Mouse (Mus musculus) thymus, adult 2 months (tissue): ENCODE measurements around the gene Sipa1l1. TPM values are rescaled to one million over a fixed set of nuclear protein-coding genes. Genes with fewer than 3 reads are reported as not detected.
"Not testable (repeated sequence)": the region's sequence is repeated elsewhere in the genome, so short reads cannot be mapped to it uniquely, and the experiment has no call there.

ENCODE experiments used
- DNase-seq: peaks from one replicate; pipeline ENCODE4 v3.0.0; 2021
- H3K27ac ChIP-seq: fragments of 200-500 bp; 2 replicates; pipeline ENCODE4 v1.5.1; 2012; ENCODE audit warnings: low read length, control low read depth; ENCODE audit not compliant: control insufficient read depth, insufficient read depth
- H3K27me3 ChIP-seq: fragments of 200-500 bp; 2 replicates; pipeline ENCODE4 v1.6.1; 2012; ENCODE audit warnings: mild to moderate bottlenecking, low read length, moderate library complexity, mixed read lengths; ENCODE audit not compliant: control insufficient read depth, insufficient read depth
- H3K36me3 ChIP-seq: fragments of 200-500 bp; 2 replicates; pipeline ENCODE4 v1.6.1; 2012; ENCODE audit warnings: mild to moderate bottlenecking, low read length, moderate library complexity; ENCODE audit not compliant: control insufficient read depth, insufficient read depth
- H3K4me1 ChIP-seq: fragments of 200-500 bp; replicated peaks from 2 replicates; pipeline ENCODE4 v1.6.1; 2012; ENCODE audit warnings: low read length; ENCODE audit not compliant: control insufficient read depth, insufficient read depth
- H3K4me3 ChIP-seq: fragments of 200-500 bp; 2 replicates; pipeline ENCODE4 v1.5.1; 2012; ENCODE audit warnings: mild to moderate bottlenecking, low read length, control low read depth, moderate library complexity; ENCODE audit not compliant: control insufficient read depth, insufficient read depth
- CTCF ChIP-seq: fragments of 200-500 bp; IDR thresholded peaks from 2 replicates; pipeline ENCODE4 v1.5.1; 2012; ENCODE audit warnings: mild to moderate bottlenecking, control low read depth, low read length, moderate library complexity, borderline replicate concordance; ENCODE audit not compliant: control insufficient read depth, poor library complexity, insufficient read depth; ENCODE audit errors: extremely low read depth
- POLR2A ChIP-seq: fragments of 200-500 bp; IDR thresholded peaks from 2 replicates; pipeline ENCODE4 v1.6.1; 2012; ENCODE audit warnings: mild to moderate bottlenecking, low read length, control low read depth, moderate library complexity; ENCODE audit not compliant: control insufficient read depth, poor library complexity, insufficient read depth; ENCODE audit errors: extremely low read depth
- WGBS: fragments of 180-500 bp; shearing (Covaris S2); methylation state at CpG from one replicate; pipeline ENCODE4 v1.1.7; 2018; 5-methylcytosine and 5-hydroxymethylcytosine counted together
- polyA plus RNA-seq: library from polyadenylated mRNA; depleted of rRNA; stranded (reverse); fragments of >200 nt; gene quantifications from 2 replicates; pipeline ENCODE4 v1.2.3, GENCODE M21; 2012

The Sipa1l1 gene
- polyA plus RNA-seq, 1 experiment: 43.7 TPM

DNA sequence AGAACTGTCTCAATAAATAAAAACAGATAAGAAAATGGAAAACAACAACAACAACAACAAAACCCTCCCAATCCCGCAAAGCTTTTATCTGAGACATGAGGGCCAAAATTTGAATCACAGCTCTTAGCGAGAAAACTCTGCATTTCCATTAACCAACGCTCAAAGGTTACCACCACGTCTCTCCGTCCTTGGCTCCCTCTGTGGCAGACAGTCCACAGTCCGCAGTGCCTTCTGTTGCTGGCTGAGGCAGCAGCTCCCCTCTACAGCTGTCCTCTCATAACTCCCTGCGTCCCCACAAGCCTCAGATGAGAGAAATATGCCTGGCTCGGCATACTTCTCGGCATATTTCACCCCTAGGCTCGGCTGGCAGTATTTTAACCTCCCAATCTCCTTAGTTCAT, 306.9 kb downstream of the Sipa1l1 start:
- no peak overlapping the region for H3K27ac ChIP-seq
- no peak for DNase-seq
- no peak for TF ChIP-seq CTCF
- no peak for TF ChIP-seq POLR2A
- WGBS: 96% methylated on average over 10 of the region's 10 CpGs
- no peaks in the 10 kb centered on the region for H3K4me1 ChIP-seq
- no peaks in the 10 kb centered on the region for H3K27me3 ChIP-seq
- H3K36me3 ChIP-seq: no peaks in the 10 kb centered on the region
- no peak overlapping the region for H3K4me3 ChIP-seq

- no peaks in the 10 kb centered on the region for H3K36me3 ChIP-seq
- no peaks in the 10 kb centered on the region for H3K27me3 ChIP-seq
- WGBS: 69% methylated on average over 2 of the region's 2 CpGs
- TF ChIP-seq POLR2A (no peak), CTCF (no peak)
- H3K4me1 ChIP-seq: no peaks in the 10 kb centered on the region
- H3K27ac ChIP-seq: no peak overlapping the region
- DNase-seq: no peak
- no peak overlapping the region for H3K4me3 ChIP-seq
Observed at GRCm38 (mm10) chr12:82476580-82476979, 307.5 kb downstream of the Sipa1l1 start.

DNA sequence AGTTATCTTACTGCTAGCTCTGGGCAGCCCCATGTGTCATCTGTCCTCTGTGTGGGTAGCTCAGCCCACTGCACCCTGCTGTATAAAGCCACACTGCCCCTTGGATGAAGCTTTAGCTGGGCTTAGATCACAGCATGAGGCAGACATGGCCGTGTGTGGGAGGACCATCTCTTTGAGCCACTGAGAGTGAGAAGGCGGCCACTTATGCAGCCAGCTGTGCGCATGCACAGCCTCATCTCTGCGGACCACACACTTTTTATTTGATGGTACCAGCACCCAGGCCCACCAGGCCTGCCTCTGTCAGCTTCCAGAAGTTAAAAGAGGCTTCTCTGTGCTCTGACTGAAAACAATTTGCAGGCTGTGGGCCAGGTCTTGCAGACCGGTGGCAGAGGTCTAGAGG, 308.7 kb downstream of the Sipa1l1 start:
- DNase-seq: no peak
- Histone ChIP-seq H3K27ac (no peak overlapping the region), H3K4me3 (no peak overlapping the region), H3K4me1 (no peaks in the 10 kb centered on the region), H3K27me3 (no peaks in the 10 kb centered on the region), H3K36me3 (no peaks in the 10 kb centered on the region)
- no peak for TF ChIP-seq CTCF
- no peak for TF ChIP-seq POLR2A
- 70% methylated on average over 5 of the region's 5 CpGs for WGBS

- TF ChIP-seq CTCF: no peak
- TF ChIP-seq POLR2A: no peak
- H3K36me3 ChIP-seq: no peaks in the 10 kb centered on the region
- no peaks in the 10 kb centered on the region for H3K4me1 ChIP-seq
- no peaks in the 10 kb centered on the region for H3K27me3 ChIP-seq
- 62% methylated on average over 8 of the region's 8 CpGs for WGBS
- no peak overlapping the region for H3K27ac ChIP-seq
- no peak for DNase-seq
- H3K4me3 ChIP-seq: no peak overlapping the region
Observed at GRCm38 (mm10) chr12:82478256-82478655, 309.1 kb downstream of the Sipa1l1 start.

DNA sequence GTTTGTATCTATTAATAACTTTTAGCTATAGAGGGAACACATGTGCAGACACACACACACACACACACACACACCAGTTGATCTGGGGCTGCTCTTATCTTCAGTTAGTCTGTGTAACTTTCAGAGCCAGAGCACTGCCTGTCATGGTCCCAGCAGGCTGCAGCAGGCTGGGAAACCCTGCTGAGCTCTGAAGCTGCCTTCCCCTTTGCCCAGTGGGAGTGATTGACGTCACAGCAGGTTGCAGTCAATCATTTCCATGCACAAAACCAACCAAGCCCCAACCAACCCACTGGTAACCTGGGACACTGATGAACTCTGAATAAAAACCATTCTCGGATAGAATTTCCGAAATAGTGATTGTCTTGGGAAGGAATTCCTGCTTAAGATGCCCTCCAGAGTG, 310.3 kb downstream of the Sipa1l1 start:
- TF ChIP-seq POLR2A (no peak), CTCF (no peak)
- H3K27ac ChIP-seq: no peak overlapping the region
- H3K4me1 ChIP-seq: no peaks in the 10 kb centered on the region
- no peaks in the 10 kb centered on the region for H3K27me3 ChIP-seq
- H3K4me3 ChIP-seq: no peak overlapping the region
- 84% methylated on average over 3 of the region's 3 CpGs for WGBS
- H3K36me3 ChIP-seq: no peaks in the 10 kb centered on the region
- no peak for DNase-seq

- H3K27me3 ChIP-seq, H3K4me1 ChIP-seq, H3K27ac ChIP-seq, H3K36me3 ChIP-seq, H3K4me3 ChIP-seq, DNase-seq: not testable (repeated sequence)
- WGBS: 66% methylated on average over 5 of the region's 5 CpGs
Observed at GRCm38 (mm10) chr12:82480425-82480824, 311.3 kb downstream of the Sipa1l1 start.

DNA sequence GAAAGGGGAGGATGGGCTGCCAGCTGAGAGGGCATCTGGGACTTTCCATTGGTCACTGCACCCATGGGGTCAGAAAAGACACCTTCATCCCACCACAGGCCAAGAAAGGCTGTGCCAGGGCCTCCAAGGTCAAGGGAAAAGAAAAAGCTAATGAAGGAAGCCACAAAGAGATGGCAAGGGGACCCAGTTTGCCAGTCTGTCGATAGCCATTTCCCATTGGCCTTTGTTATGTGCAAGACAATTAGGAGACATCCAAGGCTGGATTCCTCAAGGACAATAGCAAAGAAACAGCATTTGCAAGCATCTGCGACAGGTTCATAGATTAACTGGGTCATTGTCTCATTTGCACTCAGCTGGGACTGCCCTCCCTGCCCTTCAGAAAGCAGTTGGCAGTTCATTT, 316.3 kb downstream of the Sipa1l1 start:
- Histone ChIP-seq H3K27ac (no peak overlapping the region), H3K4me3 (no peak overlapping the region), H3K4me1 (no peaks in the 10 kb centered on the region), H3K27me3 (no peaks in the 10 kb centered on the region), H3K36me3 (no peaks in the 10 kb centered on the region)
- no peak for DNase-seq
- no peak for TF ChIP-seq POLR2A
- TF ChIP-seq CTCF: no peak
- 81% methylated on average over 2 of the region's 2 CpGs for WGBS
